Mouse (Mus musculus) testis, adult 2 months (tissue): ENCODE measurements around the gene Celsr1.

Experiments used
- CTCF ChIP-seq: fragments of 200-500 bp; IDR thresholded peaks from 2 replicates; pipeline ENCODE4 v1.5.1; 2012; ENCODE audit warnings: low read depth, mild to moderate bottlenecking, inconsistent platforms, low read length, moderate library complexity; ENCODE audit not compliant: control insufficient read depth, insufficient read depth, insufficient replicate concordance
- POLR2A ChIP-seq: fragments of 200-500 bp; IDR thresholded peaks from 2 replicates; pipeline ENCODE4 v1.6.1; 2012; ENCODE audit warnings: low read depth, mild to moderate bottlenecking, inconsistent platforms, low read length, moderate library complexity; ENCODE audit not compliant: control insufficient read depth

DNA sequence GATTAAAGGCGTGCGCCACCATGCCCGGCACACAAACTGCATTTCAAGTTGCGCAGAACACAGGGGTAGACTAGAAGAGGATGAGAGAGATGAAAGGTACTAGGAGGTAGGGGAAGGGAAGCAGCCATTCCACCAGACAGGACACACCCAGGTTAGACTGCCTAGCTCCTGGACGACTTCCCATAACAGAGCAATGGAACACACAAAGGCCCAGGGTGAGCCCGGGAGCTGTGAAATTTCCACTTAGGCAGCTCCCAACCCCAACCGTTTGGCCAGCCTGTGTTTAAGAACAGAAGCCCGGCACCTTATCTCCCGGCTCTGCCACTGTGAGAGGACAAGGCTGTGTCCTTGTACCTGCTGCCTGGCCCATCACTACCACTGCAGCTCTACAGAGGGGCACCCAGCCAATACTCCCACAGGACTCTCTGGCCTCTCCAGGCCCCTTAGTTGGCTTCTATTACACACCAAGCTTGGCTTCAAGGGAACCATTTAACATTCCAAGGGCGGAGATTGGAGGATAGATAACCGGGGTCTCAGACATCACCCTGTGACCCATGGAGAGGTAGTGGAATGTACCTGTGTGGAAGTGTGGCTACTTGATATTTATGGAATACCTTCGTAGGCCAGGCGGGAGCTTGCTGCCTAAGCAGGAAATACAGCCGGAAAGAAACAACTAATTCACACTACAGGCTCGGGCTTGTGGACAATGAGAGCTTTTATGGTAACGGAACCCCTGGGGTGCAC lies 84.0 kb downstream of the Celsr1 start:
- TF ChIP-seq CTCF (no peak), POLR2A (no peak)
